Mouse (Mus musculus): ENCODE results near the gene Mkrn2os.

Mkrn2os gene

GRCm38 (mm10) chr6:115582328-115583115, 9.9 kb downstream of the Mkrn2os start:
- no peak for DNase-seq

GRCm38 (mm10) chr6:115580810-115581209, 11.6 kb downstream of the Mkrn2os start:
- DNase-seq, result no peak

GRCm38 (mm10) chr6:115577941-115578340, 14.4 kb downstream of the Mkrn2os start:
- no peak for DNase-seq

GRCm38 (mm10) chr6:115577407-115577806, 15.0 kb downstream of the Mkrn2os start:
- DNase-seq, result no peak

- DNase-seq, result no peak
Measured at GRCm38 (mm10) chr6:115574171-115574570, 18.2 kb downstream of the Mkrn2os start.

GRCm38 (mm10) chr6:115565479-115566045, 26.8 kb downstream of the Mkrn2os start:
- no peak for DNase-seq

- no peak for DNase-seq
Measured at GRCm38 (mm10) chr6:115559651-115560632, 32.4 kb downstream of the Mkrn2os start.

- no peak for DNase-seq
Measured at GRCm38 (mm10) chr6:115558176-115558575, 34.2 kb downstream of the Mkrn2os start.

- DNase-seq, result no peak
Measured at GRCm38 (mm10) chr6:115555485-115555884, 36.9 kb downstream of the Mkrn2os start.

- peak; percentile 61 for DNase-seq
Measured at GRCm38 (mm10) chr6:115546276-115546675, 46.1 kb downstream of the Mkrn2os start.

- DNase-seq, result peak; percentile 96
Measured at GRCm38 (mm10) chr6:115544442-115544970, 47.9 kb downstream of the Mkrn2os start, which contains the start of gene Tsen2. Tsen2 (plus strand) TSS chr6:115544664.

GRCm38 (mm10) chr6:115542341-115542740, 50.0 kb downstream of the Mkrn2os start:
- DNase-seq, result no peak

- DNase-seq, result no peak
Measured at GRCm38 (mm10) chr6:115541676-115542275, 50.6 kb downstream of the Mkrn2os start.

GRCm38 (mm10) chr6:115538645-115539429, 53.5 kb downstream of the Mkrn2os start:
- peak; percentile 53 for DNase-seq

- no peak for DNase-seq
Measured at GRCm38 (mm10) chr6:115536169-115536568, 56.2 kb downstream of the Mkrn2os start.

- no peak for DNase-seq
Measured at GRCm38 (mm10) chr6:115534617-115535016, 57.8 kb downstream of the Mkrn2os start.

Measured in right cerebral cortex, postnatal 14 days (tissue).